Mouse (Mus musculus): ENCODE measurements around the gene Mycn. TPM values are rescaled to one million over a fixed set of nuclear protein-coding genes. Genes with fewer than 3 reads are reported as not detected.

Mycn gene
- total RNA-seq, 2 experiments from 2014 or later: 32.0 to 37.9 TPM

- peak in 1 of 2 experiments; percentile 33 for DNase-seq (ENCODE audit: extremely low spot score in 1 of 2, low spot score in 2 of 2)
- intact Hi-C loops (cut with DNase I): loop anchor here (5.0 kb wide), 1 partner anchor 220 kb away; no protein-coding TSS in a partner anchor
These were observed 4.6 kb downstream of the Mycn start for GRCm38 (mm10) chr12:12937088-12937487.

- intact Hi-C loops (cut with DNase I): no loop called here
These were observed 9.5 kb downstream of the Mycn start for GRCm38 (mm10) chr12:12932238-12932637.

DNA sequence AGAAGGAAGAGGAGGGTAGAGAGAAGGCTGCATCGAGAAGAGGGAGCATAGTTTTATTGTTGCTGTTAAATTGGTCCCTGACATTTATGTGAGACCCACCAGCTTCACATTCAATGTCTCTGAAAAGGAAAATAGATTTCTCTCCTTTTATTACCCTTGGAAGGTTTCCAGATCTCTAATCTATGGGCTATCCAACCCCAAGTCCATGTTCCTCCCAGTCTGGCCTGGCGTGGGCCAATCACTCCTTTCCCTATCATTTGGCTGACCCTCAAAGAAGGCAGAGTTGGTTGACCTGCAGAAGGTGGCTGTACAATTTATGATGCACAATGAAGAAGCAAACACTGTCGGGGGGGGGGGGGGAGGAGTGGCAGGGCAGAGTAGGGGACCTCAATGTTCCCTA, 13.5 kb downstream of the Mycn start:
- intact Hi-C loops (cut with DNase I): no loop called here

More at GRCm38 (mm10) chr12:12932238-12932637, 9.5 kb downstream of the Mycn start:
- no peak for DNase-seq (ENCODE audit: extremely low spot score in 1 of 2, low spot score in 2 of 2)

GRCm38 (mm10) chr12:12926975-12927527, 14.7 kb downstream of the Mycn start:
- intact Hi-C loops (cut with DNase I): no loop called here
- DNase-seq (ENCODE audit: extremely low spot score in 1 of 2, low spot score in 2 of 2): no peak

More for the DNA sequence above, 13.5 kb downstream of the Mycn start:
- no peak for DNase-seq (ENCODE audit: extremely low spot score in 1 of 2, low spot score in 2 of 2)

GRCm38 (mm10) chr12:12924446-12924845, 17.3 kb downstream of the Mycn start:
- intact Hi-C loops (cut with DNase I): no loop called here
- no peak for DNase-seq (ENCODE audit: extremely low spot score in 1 of 2, low spot score in 2 of 2)

GRCm38 (mm10) chr12:12920166-12921157, 21.3 kb downstream of the Mycn start:
- intact Hi-C loops (cut with DNase I): no loop called here
- DNase-seq (ENCODE audit: extremely low spot score in 1 of 2, low spot score in 2 of 2): no peak

GRCm38 (mm10) chr12:12916298-12916697, 25.4 kb downstream of the Mycn start:
- intact Hi-C loops (cut with DNase I): no loop called here
- DNase-seq (ENCODE audit: extremely low spot score in 1 of 2, low spot score in 2 of 2): no peak

- intact Hi-C loops (cut with DNase I): no loop called here
- DNase-seq (ENCODE audit: extremely low spot score in 1 of 2, low spot score in 2 of 2): no peak
These were observed 31.2 kb downstream of the Mycn start for GRCm38 (mm10) chr12:12910356-12910979.

DNA sequence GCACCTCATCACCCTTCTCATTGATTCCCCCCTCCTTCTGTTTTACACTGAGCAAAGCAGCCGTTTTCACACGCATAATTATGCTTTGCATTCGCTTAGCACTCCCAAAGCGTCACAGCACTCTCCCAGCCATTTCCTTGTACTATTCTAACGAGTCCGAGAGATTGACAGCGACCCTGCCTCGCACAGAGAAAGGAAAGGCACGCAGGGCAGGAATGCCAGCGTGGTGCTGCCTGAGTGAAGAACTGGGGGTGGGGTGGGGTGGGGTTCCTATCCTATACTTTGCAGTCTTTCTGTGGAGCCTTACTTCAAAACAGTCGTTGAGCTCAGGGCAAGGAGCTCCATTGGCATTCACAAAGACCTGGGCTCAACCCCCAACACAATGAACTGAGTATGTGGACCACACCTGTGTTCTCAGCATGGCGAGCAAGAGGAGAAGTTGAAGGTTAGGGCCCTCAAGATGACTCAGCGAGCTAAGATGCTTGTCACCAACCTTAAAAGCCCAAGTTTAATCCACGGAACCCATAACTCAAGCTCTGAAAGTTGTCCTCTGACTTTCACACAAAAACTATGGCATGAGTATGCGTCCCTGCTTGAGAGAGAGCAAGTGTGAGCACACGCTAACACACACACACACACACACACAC, 32.0 kb downstream of the Mycn start:
- no peak for DNase-seq (ENCODE audit: extremely low spot score in 1 of 2, low spot score in 2 of 2)
- intact Hi-C loops (cut with DNase I): no loop called here

DNA sequence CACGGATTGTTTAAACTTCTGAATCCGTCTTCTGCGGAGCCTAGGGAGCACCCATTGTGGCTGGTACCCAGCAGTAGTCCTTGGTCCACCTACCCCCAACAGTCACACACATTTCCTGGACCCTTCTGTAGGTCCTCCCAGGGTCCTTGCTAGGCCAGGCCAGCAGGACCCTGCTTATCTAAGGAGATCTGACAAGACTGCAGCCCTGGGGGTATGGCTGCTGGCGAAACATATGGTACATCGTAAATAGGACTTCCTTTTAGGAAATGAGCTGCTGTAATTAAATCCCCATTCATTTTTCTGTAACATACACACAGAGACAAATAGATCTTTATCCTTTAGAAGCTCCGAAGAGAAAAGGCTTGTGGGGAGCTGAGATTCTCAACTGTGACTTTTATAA, 34.9 kb downstream of the Mycn start:
- intact Hi-C loops (cut with DNase I): no loop called here

GRCm38 (mm10) chr12:12906321-12906720, 35.4 kb downstream of the Mycn start:
- DNase-seq (ENCODE audit: extremely low spot score in 1 of 2, low spot score in 2 of 2): no peak
- intact Hi-C loops (cut with DNase I): no loop called here

More for the DNA sequence above, 34.9 kb downstream of the Mycn start:
- no peak for DNase-seq (ENCODE audit: extremely low spot score in 1 of 2, low spot score in 2 of 2)

DNA sequence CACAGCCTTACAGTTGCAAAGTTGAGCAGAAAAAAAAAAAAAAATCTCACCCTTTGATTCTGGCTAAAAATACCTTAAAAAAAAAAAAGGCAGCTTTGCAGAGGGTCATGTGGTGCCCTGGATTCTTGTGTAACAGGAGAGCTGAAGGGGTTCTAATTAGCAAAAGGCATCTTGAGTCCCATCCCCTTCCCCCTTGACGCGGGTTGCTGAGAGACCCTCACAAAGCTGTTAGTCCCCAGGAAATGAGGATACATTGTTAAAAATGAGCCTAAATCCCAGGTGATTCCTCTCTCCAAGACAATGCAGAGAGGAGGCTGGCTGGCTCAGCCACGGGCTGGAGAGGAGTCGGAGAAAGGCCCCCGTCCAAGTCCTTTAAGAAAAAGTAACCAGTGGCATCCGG, 36.6 kb downstream of the Mycn start:
- intact Hi-C loops (cut with DNase I): no loop called here
- DNase-seq (ENCODE audit: extremely low spot score in 1 of 2, low spot score in 2 of 2): no peak

- intact Hi-C loops (cut with DNase I): no loop called here
- DNase-seq (ENCODE audit: extremely low spot score in 1 of 2, low spot score in 2 of 2): peak; percentile 84
These were observed 37.2 kb downstream of the Mycn start for GRCm38 (mm10) chr12:12904512-12904953.

GRCm38 (mm10) chr12:12904086-12904485, 37.6 kb downstream of the Mycn start:
- no peak for DNase-seq (ENCODE audit: extremely low spot score in 1 of 2, low spot score in 2 of 2)
- intact Hi-C loops (cut with DNase I): no loop called here

- intact Hi-C loops (cut with DNase I): no loop called here
- no peak for DNase-seq (ENCODE audit: extremely low spot score in 1 of 2, low spot score in 2 of 2)
These were observed 39.3 kb downstream of the Mycn start for GRCm38 (mm10) chr12:12902403-12902802.

GRCm38 (mm10) chr12:12898356-12899126, 43.2 kb downstream of the Mycn start:
- intact Hi-C loops (cut with DNase I): no loop called here
- no peak for DNase-seq (ENCODE audit: extremely low spot score in 1 of 2, low spot score in 2 of 2)

DNA sequence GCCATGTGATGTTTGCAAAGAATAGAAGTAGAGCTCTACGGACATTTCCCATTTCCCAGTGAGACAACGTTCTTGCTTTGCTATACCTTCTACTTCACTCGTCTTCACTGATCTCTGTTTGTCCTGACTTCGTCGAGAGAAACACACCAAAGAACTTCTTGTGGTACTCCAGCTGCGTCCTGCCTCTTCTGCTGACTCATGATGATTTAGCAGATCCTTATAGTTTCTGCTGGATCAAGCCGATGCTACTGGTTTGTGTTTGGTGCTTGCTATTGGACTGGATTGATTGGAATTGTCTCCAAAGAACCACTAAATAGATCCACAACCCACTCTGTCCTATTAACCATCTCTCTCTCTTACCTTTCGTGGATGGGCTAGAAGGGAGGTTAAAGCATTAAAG, 47.7 kb downstream of the Mycn start:
- no peak for DNase-seq (ENCODE audit: extremely low spot score in 1 of 2, low spot score in 2 of 2)
- intact Hi-C loops (cut with DNase I): no loop called here

- intact Hi-C loops (cut with DNase I): no loop called here
- no peak for DNase-seq (ENCODE audit: extremely low spot score in 1 of 2, low spot score in 2 of 2)
These were observed 55.4 kb downstream of the Mycn start for GRCm38 (mm10) chr12:12886191-12886889.

All from left cerebral cortex, postnatal 10 days (tissue).